Mouse (Mus musculus) CH12.LX (cell line): ENCODE data around the gene Tspan7.

ENCODE experiments used
- CHD2 ChIP-seq: IDR thresholded peaks from 2 replicates; pipeline ENCODE4 v1.6.1; 2011; ENCODE audit warnings: low read length, improper control_type of control experiment
- CTCF ChIP-seq, 2 experiments: IDR thresholded peaks in 1 of 2; conservative IDR thresholded peaks in 1 of 2; 2 replicates each; pipeline ENCODE4 v1.5.1; 2011 to 2012; ENCODE audit warnings: low read depth in 2 of 2, low read length in 2 of 2, improper control_type of control experiment in 1 of 2, inconsistent platforms in 1 of 2, mild to moderate bottlenecking in 1 of 2, moderate library complexity in 1 of 2
- EP300 ChIP-seq: IDR thresholded peaks from 2 replicates; pipeline ENCODE4 v1.6.1; 2011; ENCODE audit warnings: low read length, improper control_type of control experiment
- KAT2A ChIP-seq: IDR thresholded peaks from 2 replicates; pipeline ENCODE4 v1.6.1; 2012; ENCODE audit warnings: low read length, improper control_type of control experiment, inconsistent platforms; ENCODE audit not compliant: insufficient replicate concordance
- MAFK ChIP-seq: IDR thresholded peaks from 2 replicates; pipeline ENCODE4 v1.6.1; 2011; ENCODE audit warnings: low read length, improper control_type of control experiment; ENCODE audit not compliant: insufficient replicate concordance
- MAZ ChIP-seq: IDR thresholded peaks from 2 replicates; pipeline ENCODE4 v1.6.1; 2012; ENCODE audit warnings: low read depth, mild to moderate bottlenecking, inconsistent platforms, low read length, improper control_type of control experiment, moderate library complexity
- MXI1 ChIP-seq: IDR thresholded peaks from 2 replicates; pipeline ENCODE4 v1.6.1; 2011; ENCODE audit warnings: mild to moderate bottlenecking, low read depth, low read length, improper control_type of control experiment
- POLR2A ChIP-seq: IDR thresholded peaks from 2 replicates; pipeline ENCODE4 v1.6.1; 2011; ENCODE audit warnings: low read depth, mild to moderate bottlenecking, improper control_type of control experiment, low read length
- POLR2AphosphoS2 ChIP-seq: IDR thresholded peaks from 2 replicates; pipeline ENCODE4 v1.6.1; 2011; ENCODE audit warnings: low read depth, low read length, improper control_type of control experiment
- TCF12 ChIP-seq: IDR thresholded peaks from 2 replicates; pipeline ENCODE4 v1.6.1; 2014; ENCODE audit warnings: low read depth, mild to moderate bottlenecking, inconsistent platforms, low read length, improper control_type of control experiment
- UBTF ChIP-seq: IDR thresholded peaks from 2 replicates; pipeline ENCODE4 v1.6.1; 2012; ENCODE audit warnings: low read depth, mild to moderate bottlenecking, inconsistent platforms, low read length, improper control_type of control experiment, moderate library complexity
- ZC3H11A ChIP-seq: IDR thresholded peaks from 2 replicates; pipeline ENCODE4 v1.6.1; 2012; ENCODE audit warnings: low read depth, mild to moderate bottlenecking, inconsistent platforms, low read length, improper control_type of control experiment
- ZKSCAN1 ChIP-seq: IDR thresholded peaks from 2 replicates; pipeline ENCODE4 v1.6.1; 2012; ENCODE audit warnings: low read depth, inconsistent platforms, low read length, improper control_type of control experiment, borderline replicate concordance
- ZNF384 ChIP-seq: IDR thresholded peaks from 2 replicates; pipeline ENCODE4 v1.6.1; 2012; ENCODE audit warnings: low read depth, low read length, improper control_type of control experiment, inconsistent platforms

DNA sequence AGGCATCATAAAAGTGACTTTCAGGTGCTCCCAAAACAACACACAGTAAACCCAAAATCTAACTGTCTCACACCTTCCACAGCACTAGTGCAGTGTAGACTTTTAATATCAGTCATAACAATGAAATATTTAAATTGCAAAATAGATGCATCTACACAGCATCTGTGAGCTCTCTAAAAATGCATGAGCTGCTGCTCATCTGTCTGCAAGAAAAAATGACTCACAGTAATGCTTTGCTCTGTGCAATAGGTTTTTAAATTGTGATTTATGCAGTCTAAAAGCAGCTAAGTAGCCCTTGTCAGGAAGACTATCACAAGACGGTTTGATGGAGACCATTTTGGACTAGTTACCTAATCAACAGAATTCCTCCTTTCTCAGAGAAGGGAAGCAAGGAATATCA lies 31.2 kb upstream of the Tspan7 start:
- TF ChIP-seq EP300 (no peak), POLR2A (no peak), ZC3H11A (no peak), CTCF (conservative IDR thresholded peaks at IDR 0.05 in 1 of 2, IDR thresholded peaks at IDR 0.05 in 1 of 2; ENCODE audit: low read depth in 2 of 2, low read length in 2 of 2) (no peak), POLR2AphosphoS2 (no peak), TCF12 (no peak), MAZ (no peak), UBTF (no peak), KAT2A (no peak), ZKSCAN1 (no peak), ZNF384 (no peak), MXI1 (no peak), MAFK (no peak), CHD2 (no peak)
